Mouse (Mus musculus) kidney, embryonic 16.5 days (tissue): ENCODE results near the gene Zfhx3. TPM values are rescaled to one million over a fixed set of nuclear protein-coding genes. Genes with fewer than 3 reads are reported as not detected.

Source experiments
- ATAC-seq: fragments of 200-750 bp; cut with Nextera tagmentation; 2 replicates; pipeline ENCODE4 v1.8.0; 2017; ENCODE audit warnings: moderate TSS enrichment; ENCODE audit not compliant: low FRiP score, low TSS enrichment
- H3K27ac ChIP-seq: fragments of 300-500 bp; sonication (generic); 2 replicates; pipeline ENCODE4 v1.5.1; 2014; ENCODE audit warnings: low read length
- H3K27me3 ChIP-seq: fragments of 300-500 bp; sonication (generic); 2 replicates; pipeline ENCODE4 v1.6.1; 2014; ENCODE audit warnings: low read length, control low read depth, mixed read lengths; ENCODE audit not compliant: insufficient read depth
- H3K36me3 ChIP-seq: fragments of 300-500 bp; sonication (generic); 2 replicates; pipeline ENCODE4 v1.6.1; 2014; ENCODE audit warnings: low read length, control low read depth, mixed read lengths; ENCODE audit not compliant: insufficient read depth
- H3K4me1 ChIP-seq: fragments of 300-500 bp; sonication (generic); 2 replicates; pipeline ENCODE4 v1.6.1; 2014; ENCODE audit warnings: low read length, control low read depth, mixed read lengths; ENCODE audit not compliant: insufficient read depth
- H3K4me2 ChIP-seq: fragments of 300-500 bp; sonication (generic); replicated peaks from 2 replicates; pipeline ENCODE4 v1.6.1; 2014; ENCODE audit warnings: low read depth, low read length
- H3K4me3 ChIP-seq: fragments of 300-500 bp; sonication (generic); 2 replicates; pipeline ENCODE4 v1.5.1; 2014; ENCODE audit warnings: mild to moderate bottlenecking, low read length
- H3K9ac ChIP-seq: fragments of 300-500 bp; sonication (generic); replicated peaks from 2 replicates; pipeline ENCODE4 v1.6.1; 2014; ENCODE audit warnings: low read length
- H3K9me3 ChIP-seq: fragments of 300-500 bp; sonication (generic); 2 replicates; pipeline ENCODE4 v1.6.1; 2016; ENCODE audit warnings: low read length, control low read depth
- WGBS: fragments of 180-500 bp; shearing (Covaris S2); extraction: QIAGEN DNeasy Blood & Tissue Kit; methylation state at CpG from one replicate; pipeline ENCODE4 v1.1.7; 2014; 5-methylcytosine and 5-hydroxymethylcytosine counted together
- polyA plus RNA-seq: library from polyadenylated mRNA; unstranded; fragments of >200 nt; fragmentation: Nextera tagmentation; extraction: Ambion mirVana; gene quantifications from 2 replicates; pipeline ENCODE4 v1.2.1, GENCODE M21; 2015

Zfhx3 gene
- polyA plus RNA-seq, 1 experiment from 2014 or later: 6.6 TPM

DNA sequence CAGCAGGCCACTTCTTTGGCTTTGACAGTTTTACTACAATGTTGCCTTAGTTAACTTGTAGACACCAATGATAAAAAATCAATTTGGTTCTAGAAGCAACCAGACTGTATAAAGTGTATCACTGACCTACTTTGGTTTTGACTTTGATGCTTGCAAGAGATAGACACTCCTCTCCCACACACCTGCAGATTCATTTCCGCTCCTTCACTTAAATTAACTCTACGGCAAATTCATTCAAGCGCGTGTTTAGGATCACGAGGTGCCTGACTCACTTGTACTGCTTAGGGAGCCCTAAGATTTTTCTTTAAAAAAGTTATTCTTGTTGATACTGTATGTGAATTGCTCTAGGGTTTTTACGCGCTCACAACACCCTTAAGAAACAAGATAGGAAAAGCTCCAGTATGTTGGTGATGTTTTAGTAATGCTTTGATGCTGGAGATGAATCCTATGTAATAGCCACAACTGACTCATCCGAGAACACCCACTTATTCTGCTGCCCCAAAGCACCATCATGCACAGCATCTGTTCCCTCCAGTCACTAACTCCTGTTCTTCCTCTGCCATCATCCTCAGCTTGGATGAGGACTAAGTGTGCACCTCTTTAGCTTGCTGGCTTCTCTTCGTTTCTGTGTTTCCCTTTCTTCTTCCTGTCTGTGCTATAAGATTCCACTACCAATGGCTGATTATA is 1031.3 kb downstream of the Zfhx3 start:
- no peaks in the 10 kb centered on the region; the same call in 1 of the 2 replicates for H3K4me1 ChIP-seq
- H3K27ac ChIP-seq: no peak overlapping the region
- 66% methylated on average over 9 of the region's 9 CpGs for WGBS
- no peak overlapping the region for H3K4me2 ChIP-seq
- H3K9ac ChIP-seq: no peak overlapping the region
- no peak for ATAC-seq
- no peaks in the 10 kb centered on the region for H3K36me3 ChIP-seq
- H3K4me3 ChIP-seq: no peak overlapping the region
- no peaks in the 10 kb centered on the region for H3K27me3 ChIP-seq
- H3K9me3 ChIP-seq: no peaks in the 10 kb centered on the region

- Histone ChIP-seq H3K36me3 (no peaks in the 10 kb centered on the region), H3K4me1 (no peaks in the 10 kb centered on the region; the same call in 1 of the 2 replicates), H3K4me3 (no peak overlapping the region), H3K27me3 (no peaks in the 10 kb centered on the region), H3K9me3 (peaks cover 3% of the 10 kb centered on the region; the same call in 1 of the 2 replicates), H3K9ac (no peak overlapping the region), H3K27ac (peak overlapping the region; percentile 69; the same call in 1 of the 2 replicates), H3K4me2 (no peak overlapping the region)
- no peak for ATAC-seq
- WGBS: 48% methylated on average over 11 of the region's 11 CpGs
Observed at GRCm38 (mm10) chr8:108977693-108978361, 1035.4 kb downstream of the Zfhx3 start.

DNA sequence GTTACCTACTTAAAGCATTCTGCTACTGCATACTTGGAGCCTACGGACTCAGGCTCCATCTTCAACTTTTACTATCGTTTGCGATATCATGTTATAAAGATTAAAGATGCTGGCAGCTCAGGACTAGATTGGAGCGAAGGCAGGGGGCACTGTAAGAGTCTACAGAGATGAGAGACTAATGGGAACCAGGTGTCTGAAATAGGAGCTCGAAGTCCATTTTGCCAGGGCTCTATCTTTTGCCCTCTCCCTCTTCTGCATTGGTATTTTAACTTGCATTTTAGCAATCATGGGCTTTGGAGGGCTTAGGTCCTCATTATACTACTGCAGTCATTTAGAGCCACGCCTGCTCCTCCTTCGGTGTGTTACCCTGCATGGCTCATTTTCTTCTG is 1035.9 kb downstream of the Zfhx3 start:
- H3K9ac ChIP-seq: no peak overlapping the region
- H3K4me1 ChIP-seq: no peaks in the 10 kb centered on the region; the same call in 1 of the 2 replicates
- H3K4me2 ChIP-seq: no peak overlapping the region
- ATAC-seq: no peak
- peaks cover 3% of the 10 kb centered on the region; the same call in 1 of the 2 replicates for H3K9me3 ChIP-seq
- H3K36me3 ChIP-seq: no peaks in the 10 kb centered on the region
- WGBS: 74% methylated on average over 7 of the region's 7 CpGs
- H3K4me3 ChIP-seq: no peak overlapping the region
- H3K27me3 ChIP-seq: no peaks in the 10 kb centered on the region
- no peak overlapping the region for H3K27ac ChIP-seq

GRCm38 (mm10) chr8:108984904-108985303 is 1042.5 kb downstream of the Zfhx3 start:
- no peak overlapping the region for H3K9ac ChIP-seq
- ATAC-seq: no peak
- no peaks in the 10 kb centered on the region for H3K27me3 ChIP-seq
- H3K4me2 ChIP-seq: no peak overlapping the region
- H3K9me3 ChIP-seq: peaks cover 3% of the 10 kb centered on the region; the same call in 1 of the 2 replicates
- 65% methylated on average over 2 of the region's 2 CpGs for WGBS
- H3K27ac ChIP-seq: no peak overlapping the region
- no peaks in the 10 kb centered on the region for H3K36me3 ChIP-seq
- no peaks in the 10 kb centered on the region for H3K4me1 ChIP-seq
- no peak overlapping the region for H3K4me3 ChIP-seq

DNA sequence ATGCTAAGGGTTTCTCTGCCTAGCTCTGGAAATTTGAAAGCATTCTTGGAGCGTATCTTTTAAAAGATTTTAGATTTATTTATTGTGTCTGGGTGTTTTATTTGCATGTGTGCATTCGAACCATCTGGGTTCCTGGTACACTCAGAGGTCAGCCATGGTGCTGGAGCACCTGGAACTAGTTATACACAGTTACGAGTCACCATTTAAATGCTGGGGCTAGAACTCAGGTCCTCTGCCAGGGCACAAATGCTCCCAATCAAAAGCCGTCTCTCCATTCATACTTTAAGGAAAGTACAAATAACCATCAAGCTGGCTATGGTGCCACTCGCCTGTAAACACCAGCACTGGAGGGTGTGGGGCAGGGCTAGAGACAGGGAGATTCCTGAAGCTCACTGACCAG is 1047.4 kb downstream of the Zfhx3 start:
- Histone ChIP-seq H3K27me3 (no peaks in the 10 kb centered on the region), H3K27ac (no peak overlapping the region), H3K4me3 (no peak overlapping the region), H3K9me3 (no peaks in the 10 kb centered on the region), H3K4me2 (no peak overlapping the region), H3K9ac (no peak overlapping the region), H3K4me1 (no peaks in the 10 kb centered on the region), H3K36me3 (no peaks in the 10 kb centered on the region)
- ATAC-seq: no peak
- 82% methylated on average over 5 of the region's 5 CpGs for whole genome bisulfite sequencing

DNA sequence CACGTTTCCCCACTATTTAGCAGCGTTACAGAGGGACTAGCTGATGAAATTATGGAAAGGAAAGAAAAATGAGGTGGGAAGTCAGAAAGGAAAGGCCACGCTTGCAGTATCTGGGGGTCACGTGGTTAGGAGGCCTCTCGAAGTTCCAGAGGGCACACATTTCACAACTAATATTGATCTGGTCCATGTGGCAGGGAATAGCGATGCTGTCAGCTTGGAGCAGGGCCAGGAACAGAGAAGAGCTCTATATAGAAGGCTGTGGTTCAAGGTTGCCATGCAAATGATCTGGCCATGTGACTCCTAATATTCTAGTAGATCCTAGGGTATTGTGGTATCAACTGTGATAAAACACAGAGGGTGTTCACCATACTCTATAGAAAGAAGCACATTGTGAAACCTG is 1048.1 kb downstream of the Zfhx3 start:
- Histone ChIP-seq H3K36me3 (no peaks in the 10 kb centered on the region), H3K9me3 (no peaks in the 10 kb centered on the region), H3K9ac (no peak overlapping the region), H3K4me3 (no peak overlapping the region), H3K4me2 (no peak overlapping the region), H3K27me3 (no peaks in the 10 kb centered on the region), H3K27ac (no peak overlapping the region), H3K4me1 (no peaks in the 10 kb centered on the region)
- no peak for ATAC-seq
- WGBS: 76% methylated on average over 6 of the region's 6 CpGs

DNA sequence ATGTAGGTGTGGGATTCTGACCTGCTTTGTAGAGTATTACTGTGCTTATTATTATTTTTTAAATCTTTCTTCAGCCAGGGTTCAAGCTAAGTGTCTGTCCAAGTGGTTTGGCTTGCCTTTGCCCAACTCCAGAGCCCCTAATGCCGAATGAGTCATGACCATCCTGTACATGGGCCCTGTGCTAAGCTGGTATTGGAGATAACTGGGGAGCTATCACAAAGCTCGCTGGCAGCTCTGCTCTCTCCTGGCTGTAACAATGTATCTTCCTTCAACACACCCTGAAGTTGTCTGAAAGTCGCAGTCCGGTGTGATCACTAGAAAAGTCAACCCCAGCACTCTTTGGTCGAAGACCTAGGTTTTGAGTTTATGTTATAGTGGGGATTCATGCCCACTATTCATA is 1049.0 kb downstream of the Zfhx3 start:
- H3K36me3 ChIP-seq: no peaks in the 10 kb centered on the region
- H3K27ac ChIP-seq: no peak overlapping the region
- H3K4me2 ChIP-seq: no peak overlapping the region
- no peaks in the 10 kb centered on the region for H3K27me3 ChIP-seq
- H3K4me3 ChIP-seq: no peak overlapping the region
- ATAC-seq: no peak
- no peaks in the 10 kb centered on the region for H3K9me3 ChIP-seq
- WGBS: 95% methylated on average over 5 of the region's 5 CpGs
- H3K4me1 ChIP-seq: no peaks in the 10 kb centered on the region
- H3K9ac ChIP-seq: no peak overlapping the region

DNA sequence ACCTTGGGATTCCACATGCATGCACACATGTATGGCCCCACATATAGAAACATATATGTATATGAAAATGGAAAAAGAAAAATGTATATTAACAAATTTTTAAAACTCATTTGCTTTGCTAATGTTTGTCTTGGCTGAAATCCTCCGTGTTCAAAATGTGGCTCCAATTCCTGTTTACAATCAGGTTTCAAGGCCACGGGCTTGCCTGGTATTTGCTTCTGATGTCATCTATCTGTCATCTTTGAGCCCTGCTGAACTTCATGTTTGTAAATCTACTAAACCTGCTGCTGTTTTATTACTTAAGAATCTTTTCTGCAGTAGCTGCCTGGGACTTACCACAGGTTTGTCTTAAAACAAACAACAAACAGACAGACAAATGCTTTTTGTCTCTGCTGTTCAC is 1051.3 kb downstream of the Zfhx3 start:
- Histone ChIP-seq H3K9ac (no peak overlapping the region), H3K4me3 (no peak overlapping the region), H3K4me1 (no peaks in the 10 kb centered on the region), H3K36me3 (no peaks in the 10 kb centered on the region), H3K9me3 (no peaks in the 10 kb centered on the region), H3K27ac (no peak overlapping the region), H3K4me2 (no peak overlapping the region), H3K27me3 (no peaks in the 10 kb centered on the region)
- ATAC-seq: no peak
- 38% methylated on average over 2 of the region's 2 CpGs for WGBS

GRCm38 (mm10) chr8:108994187-108994586 is 1051.7 kb downstream of the Zfhx3 start:
- no peak for ATAC-seq
- no peak overlapping the region for H3K4me2 ChIP-seq
- H3K9ac ChIP-seq: no peak overlapping the region
- H3K36me3 ChIP-seq: no peaks in the 10 kb centered on the region
- H3K9me3 ChIP-seq: no peaks in the 10 kb centered on the region
- 35% methylated on average over 2 of the region's 2 CpGs for WGBS
- no peak overlapping the region for H3K4me3 ChIP-seq
- H3K4me1 ChIP-seq: peaks cover 2% of the 10 kb centered on the region
- no peaks in the 10 kb centered on the region for H3K27me3 ChIP-seq
- H3K27ac ChIP-seq: no peak overlapping the region

DNA sequence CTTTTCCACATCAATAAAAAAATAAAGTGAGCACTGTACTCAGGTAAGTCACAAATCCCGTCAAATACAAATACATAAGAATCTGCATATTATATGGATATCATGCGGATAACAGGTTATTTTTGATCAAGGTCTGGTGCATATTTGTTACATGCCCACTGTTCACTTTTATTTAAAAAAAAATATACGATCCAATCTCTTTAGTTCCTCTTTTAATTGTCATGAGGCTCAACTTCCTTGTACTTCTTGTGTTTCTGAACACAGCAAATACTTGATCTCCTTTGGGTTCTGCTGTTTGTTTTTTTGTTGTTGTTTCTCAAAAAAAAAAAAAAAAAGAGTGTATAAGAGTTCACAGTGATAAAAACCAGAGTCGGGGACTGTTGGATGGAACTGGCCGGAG is 1052.4 kb downstream of the Zfhx3 start:
- H3K4me1 ChIP-seq: peaks cover 5% of the 10 kb centered on the region
- H3K4me2 ChIP-seq: no peak overlapping the region
- WGBS: 89% methylated on average over 5 of the region's 5 CpGs
- no peak overlapping the region for H3K27ac ChIP-seq
- no peaks in the 10 kb centered on the region for H3K36me3 ChIP-seq
- no peaks in the 10 kb centered on the region for H3K9me3 ChIP-seq
- H3K4me3 ChIP-seq: no peak overlapping the region
- H3K9ac ChIP-seq: no peak overlapping the region
- no peak for ATAC-seq
- no peaks in the 10 kb centered on the region for H3K27me3 ChIP-seq
